Mouse (Mus musculus) heart, embryonic 13.5 days (tissue): Measurements from ENCODE around the gene Hdac1. TPM values are rescaled to one million over a fixed set of nuclear protein-coding genes. Genes with fewer than 3 reads are reported as not detected.
A peak's percentile ranks its signal among the peaks of the same experiment; 100 is the strongest.

ENCODE experiments used
- ATAC-seq: fragments of 200-750 bp; cut with Nextera tagmentation; 2 replicates; pipeline ENCODE4 v1.8.0; 2017; ENCODE audit warnings: moderate TSS enrichment; ENCODE audit not compliant: insufficient number of reproducible peaks, low FRiP score, low TSS enrichment; ENCODE audit errors: extremely low read depth
- H3K27ac ChIP-seq: fragments of 300-500 bp; sonication (generic); replicated peaks from 2 replicates; pipeline ENCODE4 v1.5.1; 2015; ENCODE audit warnings: moderate library complexity, mild to moderate bottlenecking, inconsistent platforms
- H3K27me3 ChIP-seq: fragments of 300-500 bp; sonication (generic); replicated peaks from 2 replicates; pipeline ENCODE4 v1.6.1; 2015; ENCODE audit warnings: mild to moderate bottlenecking, inconsistent platforms
- H3K36me3 ChIP-seq: fragments of 300-500 bp; sonication (generic); 2 replicates; pipeline ENCODE4 v1.6.1; 2015; ENCODE audit warnings: mild to moderate bottlenecking, inconsistent platforms
- H3K4me1 ChIP-seq: fragments of 300-500 bp; sonication (generic); 2 replicates; pipeline ENCODE4 v1.6.1; 2015; ENCODE audit warnings: inconsistent platforms
- H3K4me2 ChIP-seq: fragments of 300-500 bp; sonication (generic); 2 replicates; pipeline ENCODE4 v1.6.1; 2015; ENCODE audit warnings: inconsistent platforms, mild to moderate bottlenecking, moderate library complexity
- H3K4me3 ChIP-seq: fragments of 300-500 bp; sonication (generic); 2 replicates; pipeline ENCODE4 v1.5.1; 2015; ENCODE audit warnings: moderate library complexity, mild to moderate bottlenecking, inconsistent platforms
- H3K9ac ChIP-seq: fragments of 300-500 bp; sonication (generic); 2 replicates; pipeline ENCODE4 v1.6.1; 2015; ENCODE audit warnings: inconsistent platforms, mild to moderate bottlenecking, moderate library complexity
- H3K9me3 ChIP-seq: fragments of 300-500 bp; sonication (generic); 2 replicates; pipeline ENCODE4 v1.6.1; 2016; ENCODE audit warnings: inconsistent platforms
- WGBS: fragments of 180-500 bp; shearing (Covaris S2); methylation state at CpG from one replicate; pipeline ENCODE4 v1.1.7; 2015; ENCODE audit warnings: mixed read lengths; 5-methylcytosine and 5-hydroxymethylcytosine counted together
- polyA plus RNA-seq: library from polyadenylated mRNA; unstranded; fragments of >200 nt; fragmentation: Nextera tagmentation; extraction: Ambion mirVana; gene quantifications from 2 replicates; pipeline ENCODE4 v1.2.1, GENCODE M21; 2015

The Hdac1 gene
- polyA plus RNA-seq, 1 experiment from 2014 or later, result 127 TPM

DNA sequence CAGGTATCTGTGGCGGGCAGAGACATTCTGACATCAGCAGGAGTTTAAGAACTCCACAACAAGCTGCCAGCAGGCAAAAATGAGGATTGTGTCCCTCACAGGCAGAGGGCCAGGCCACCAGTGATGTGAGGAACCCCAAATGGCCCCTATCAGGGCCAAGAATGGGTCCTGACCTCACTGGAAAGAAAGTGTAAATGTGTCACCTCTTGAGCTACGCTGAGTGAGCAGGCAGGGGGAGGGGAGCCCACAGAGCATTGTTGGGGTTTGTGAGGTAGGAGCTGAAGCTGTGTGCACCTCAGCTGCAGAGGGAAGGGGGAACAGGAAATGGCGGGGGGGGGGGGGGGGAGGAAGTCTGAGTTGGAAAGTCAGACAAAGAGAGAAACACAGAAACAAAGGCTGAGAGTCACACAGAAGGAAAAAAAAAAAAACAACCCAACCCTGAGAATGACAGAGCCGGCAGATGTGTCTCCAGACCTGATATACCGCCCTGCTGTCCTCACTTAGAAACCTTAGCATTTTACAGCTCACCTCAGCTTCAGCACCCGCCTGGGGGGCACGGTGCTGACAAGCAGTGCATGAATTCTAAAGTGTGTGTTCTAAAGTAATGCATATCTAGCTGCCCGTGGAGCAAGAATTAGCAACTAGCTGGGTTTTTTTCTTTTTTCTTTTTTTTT lies 32.8 kb upstream of the Hdac1 start:
- Histone ChIP-seq H3K9me3 (no peaks in the 10 kb centered on the region), H3K36me3 (no peaks in the 10 kb centered on the region), H3K9ac (0 out of 2 replicates have a peak overlapping the region, but pooled peaks have one; percentile 16), H3K4me1 (peaks cover 14% of the 10 kb centered on the region), H3K27me3 (peaks cover 3% of the 10 kb centered on the region; the same call in 1 of the 2 replicates), H3K27ac (peak overlapping the region; percentile 67), H3K4me2 (peak overlapping the region; percentile 33; the same call in 1 of the 2 replicates), H3K4me3 (no peak overlapping the region)
- WGBS, result 28% methylated on average over 7 of the region's 8 CpGs
- no peak for ATAC-seq

DNA sequence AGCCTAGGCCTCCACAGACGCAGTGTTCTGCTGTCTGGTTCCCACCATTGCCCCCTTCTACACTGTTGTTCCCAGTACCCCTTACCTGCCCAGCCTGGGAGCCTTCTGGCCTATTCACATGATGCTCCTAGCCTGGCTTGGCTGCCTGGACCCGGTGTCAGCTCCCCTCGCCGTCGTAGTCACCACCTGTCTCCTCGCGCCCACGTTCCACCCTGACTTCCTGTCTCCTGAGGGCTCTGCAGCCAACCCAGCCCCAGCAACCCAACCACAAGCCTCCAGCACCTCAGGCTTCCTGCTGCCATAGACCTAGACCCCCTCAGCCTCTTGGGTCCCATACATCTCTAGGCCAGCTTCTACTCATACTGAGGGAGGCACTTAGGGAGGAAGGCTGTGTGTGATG lies 30.9 kb upstream of the Hdac1 start, which contains the start of gene Lck:
TSS of gene Lck (minus strand) at position 212 of the 400 bp plus-strand sequence.
- Histone ChIP-seq H3K27me3 (no peaks in the 10 kb centered on the region; the same call in 1 of the 2 replicates), H3K9me3 (no peaks in the 10 kb centered on the region), H3K4me2 (no peak within 1 kb of the TSS), H3K9ac (no peak within 1 kb of the TSS), H3K4me1 (peaks cover 13% of the 10 kb centered on the region), H3K36me3 (no peaks in the 10 kb centered on the region), H3K27ac (peak within 1 kb of the TSS; percentile 36), H3K4me3 (no peak within 1 kb of the TSS)
- WGBS, result 90% methylated on average over 8 of the region's 8 CpGs
- ATAC-seq, result no peak

DNA sequence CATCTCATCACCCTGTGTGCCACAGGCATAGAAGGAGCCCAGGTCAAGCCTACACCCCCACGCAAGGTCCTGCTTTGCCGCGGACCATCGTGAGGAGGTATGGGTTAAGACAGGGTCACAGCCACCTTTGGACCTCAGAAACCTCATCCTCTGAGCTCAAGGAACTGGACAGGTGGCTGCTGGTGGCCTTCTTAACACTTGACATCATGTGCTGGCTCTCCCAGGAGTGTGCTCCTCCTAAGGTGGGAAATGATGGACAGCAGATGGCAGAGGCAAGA lies 30.5 kb upstream of the Hdac1 start:
- H3K4me1 ChIP-seq, result peaks cover 13% of the 10 kb centered on the region
- no peak overlapping the region for H3K4me3 ChIP-seq
- no peaks in the 10 kb centered on the region for H3K36me3 ChIP-seq
- H3K9ac ChIP-seq, result no peak overlapping the region
- 83% methylated on average over 4 of the region's 4 CpGs for WGBS
- H3K4me2 ChIP-seq, result no peak overlapping the region
- no peaks in the 10 kb centered on the region for H3K27me3 ChIP-seq
- no peaks in the 10 kb centered on the region for H3K9me3 ChIP-seq
- no peak overlapping the region for H3K27ac ChIP-seq
- no peak for ATAC-seq

DNA sequence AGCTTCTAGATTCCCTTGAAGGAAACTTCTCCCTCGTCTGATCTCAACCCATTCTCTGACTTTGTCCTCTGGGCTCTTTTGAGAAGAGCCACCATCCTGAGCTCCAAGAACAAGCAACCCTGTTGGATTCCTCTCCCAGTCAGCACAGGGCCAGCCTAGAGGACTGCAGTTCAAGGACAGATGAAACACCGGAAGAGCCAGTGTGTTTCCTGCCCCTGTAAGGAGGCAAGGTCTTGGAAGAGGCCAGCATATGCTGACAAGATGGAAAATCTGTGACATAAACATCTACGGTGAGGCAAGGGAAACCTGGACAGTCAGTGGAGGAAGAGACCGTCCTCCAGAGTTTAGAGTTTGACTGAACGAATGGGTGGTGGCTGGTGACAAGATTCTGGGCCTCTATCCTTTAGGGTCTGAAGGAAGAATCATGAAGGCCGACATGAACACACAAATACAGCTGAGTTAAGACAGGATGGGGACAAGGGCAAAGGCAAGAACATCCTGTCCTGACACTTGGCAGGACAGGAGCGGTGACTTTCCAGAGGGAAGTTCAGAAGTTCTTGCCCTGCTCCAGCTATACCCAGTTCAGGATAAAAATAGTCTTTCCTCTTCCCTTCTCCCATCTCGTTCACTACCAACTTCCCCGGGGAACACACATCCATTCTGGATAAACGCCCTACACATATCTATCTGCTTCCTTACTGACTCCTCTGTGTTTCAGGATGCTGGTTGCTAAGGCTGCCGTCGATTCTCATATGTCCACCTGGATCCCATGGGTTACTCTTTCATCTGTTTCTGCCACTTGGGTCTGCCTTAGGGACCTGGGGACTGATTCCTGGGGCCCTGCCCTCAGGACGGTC lies 30.0 kb upstream of the Hdac1 start:
- Histone ChIP-seq H3K36me3 (no peaks in the 10 kb centered on the region), H3K4me3 (no peak overlapping the region), H3K4me2 (no peak overlapping the region), H3K27me3 (no peaks in the 10 kb centered on the region), H3K4me1 (peaks cover 13% of the 10 kb centered on the region), H3K27ac (peak overlapping the region; percentile 36), H3K9ac (no peak overlapping the region), H3K9me3 (no peaks in the 10 kb centered on the region)
- WGBS, result 65% methylated on average over 13 of the region's 13 CpGs
- ATAC-seq, result no peak

DNA sequence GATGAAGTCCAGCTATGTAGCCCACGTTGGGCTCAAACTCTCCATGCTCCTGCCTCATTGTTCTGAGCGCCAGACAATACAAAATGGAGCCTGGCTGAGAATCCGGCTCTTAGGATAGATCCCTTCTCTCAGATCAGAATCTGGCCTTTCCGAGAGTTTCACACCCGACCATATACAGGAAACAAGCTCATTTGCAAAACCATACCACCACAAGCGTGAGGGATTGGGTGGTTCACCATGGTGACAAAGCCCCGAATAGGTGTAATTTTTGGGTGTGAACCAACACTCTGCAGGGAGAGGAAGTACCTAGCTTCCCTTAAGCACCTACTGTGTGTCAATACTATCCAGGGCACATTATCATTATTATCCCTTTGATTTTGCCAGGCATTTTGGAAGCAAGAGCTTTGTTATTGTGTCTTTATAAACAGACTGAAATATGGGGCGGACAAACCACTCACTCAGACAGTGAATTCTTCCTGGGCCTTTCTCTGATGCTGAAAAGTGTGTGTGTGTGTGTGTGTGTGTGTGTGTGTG lies 29.1 kb upstream of the Hdac1 start:
- Histone ChIP-seq H3K4me2 (no peak overlapping the region), H3K27me3 (no peaks in the 10 kb centered on the region), H3K4me1 (peaks cover 8% of the 10 kb centered on the region), H3K27ac (no peak overlapping the region), H3K4me3 (no peak overlapping the region), H3K9ac (no peak overlapping the region), H3K36me3 (no peaks in the 10 kb centered on the region), H3K9me3 (no peaks in the 10 kb centered on the region)
- no peak for ATAC-seq
- 66% methylated on average over 8 of the region's 8 CpGs for WGBS

- no peak for ATAC-seq
- H3K27ac ChIP-seq, result no peak overlapping the region
- H3K9me3 ChIP-seq, result no peaks in the 10 kb centered on the region
- no peaks in the 10 kb centered on the region for H3K36me3 ChIP-seq
- 80% methylated on average over 6 of the region's 6 CpGs for WGBS
- no peak overlapping the region for H3K4me2 ChIP-seq
- H3K9ac ChIP-seq, result no peak overlapping the region
- H3K4me1 ChIP-seq, result peaks cover 2% of the 10 kb centered on the region
- no peak overlapping the region for H3K4me3 ChIP-seq
- H3K27me3 ChIP-seq, result no peaks in the 10 kb centered on the region
Measured at GRCm38 (mm10) chr4:129570028-129570427, 27.5 kb upstream of the Hdac1 start.

GRCm38 (mm10) chr4:129568366-129568765 lies 25.9 kb upstream of the Hdac1 start:
- no peak for ATAC-seq
- no peak overlapping the region for H3K4me3 ChIP-seq
- H3K4me1 ChIP-seq, result no peaks in the 10 kb centered on the region
- no peaks in the 10 kb centered on the region for H3K9me3 ChIP-seq
- H3K27ac ChIP-seq, result no peak overlapping the region
- H3K27me3 ChIP-seq, result no peaks in the 10 kb centered on the region
- 81% methylated on average over 7 of the region's 7 CpGs for WGBS
- H3K36me3 ChIP-seq, result no peaks in the 10 kb centered on the region
- no peak overlapping the region for H3K9ac ChIP-seq
- H3K4me2 ChIP-seq, result no peak overlapping the region

GRCm38 (mm10) chr4:129565139-129565538 lies 22.6 kb upstream of the Hdac1 start:
- Histone ChIP-seq H3K4me3 (no peak overlapping the region), H3K4me2 (no peak overlapping the region), H3K4me1 (no peaks in the 10 kb centered on the region), H3K36me3 (no peaks in the 10 kb centered on the region), H3K9ac (no peak overlapping the region), H3K27me3 (no peaks in the 10 kb centered on the region), H3K27ac (no peak overlapping the region), H3K9me3 (no peaks in the 10 kb centered on the region)
- WGBS, result 69% methylated on average over 6 of the region's 6 CpGs
- no peak for ATAC-seq

GRCm38 (mm10) chr4:129563718-129564117 lies 21.2 kb upstream of the Hdac1 start:
- WGBS, result 76% methylated on average over 8 of the region's 8 CpGs
- no peaks in the 10 kb centered on the region for H3K36me3 ChIP-seq
- no peaks in the 10 kb centered on the region for H3K9me3 ChIP-seq
- no peak overlapping the region for H3K27ac ChIP-seq
- ATAC-seq, result no peak
- H3K4me3 ChIP-seq, result no peak overlapping the region
- H3K4me2 ChIP-seq, result no peak overlapping the region
- H3K4me1 ChIP-seq, result no peaks in the 10 kb centered on the region
- H3K27me3 ChIP-seq, result no peaks in the 10 kb centered on the region
- H3K9ac ChIP-seq, result no peak overlapping the region

DNA sequence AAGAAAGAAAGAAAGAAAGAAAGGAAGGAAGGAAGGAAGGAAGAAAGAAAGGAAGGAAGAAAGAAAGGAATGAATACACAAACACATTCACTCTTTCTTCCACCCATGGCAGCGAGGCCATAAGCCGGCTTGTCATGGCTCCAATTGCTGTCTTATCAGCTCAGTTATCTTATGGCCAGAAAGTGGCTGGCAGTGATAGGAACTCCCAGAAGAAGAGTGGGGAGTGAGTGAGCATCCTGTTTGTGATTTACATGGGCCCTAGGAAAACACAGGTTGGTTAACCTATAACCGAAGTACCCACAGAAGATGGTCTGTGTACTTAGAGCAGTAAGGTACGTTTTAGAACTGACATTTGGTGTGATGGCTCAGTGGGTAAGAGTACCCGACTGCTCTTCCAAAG lies 18.7 kb upstream of the Hdac1 start:
- ATAC-seq, result no peak
- Histone ChIP-seq H3K9me3 (no peaks in the 10 kb centered on the region), H3K4me2 (no peak overlapping the region), H3K4me3 (no peak overlapping the region), H3K27ac (no peak overlapping the region), H3K36me3 (no peaks in the 10 kb centered on the region), H3K27me3 (no peaks in the 10 kb centered on the region), H3K4me1 (peaks cover 13% of the 10 kb centered on the region), H3K9ac (no peak overlapping the region)
- WGBS, result 67% methylated on average over 5 of the region's 5 CpGs

- Histone ChIP-seq H3K4me1 (peaks cover 25% of the 10 kb centered on the region), H3K9ac (no peak overlapping the region), H3K27me3 (no peaks in the 10 kb centered on the region), H3K4me3 (no peak overlapping the region), H3K27ac (no peak overlapping the region), H3K9me3 (no peaks in the 10 kb centered on the region), H3K4me2 (no peak overlapping the region), H3K36me3 (no peaks in the 10 kb centered on the region)
- 79% methylated on average over 12 of the region's 12 CpGs for WGBS
- no peak for ATAC-seq
Measured at GRCm38 (mm10) chr4:129558321-129558955, 15.9 kb upstream of the Hdac1 start.
